Mouse (Mus musculus) midbrain, embryonic 13.5 days (tissue): ENCODE measurements around the gene Tgm7. TPM values are rescaled to one million over a fixed set of nuclear protein-coding genes. Genes with fewer than 3 reads are reported as not detected.

Source experiments
- ATAC-seq: fragments of 200-750 bp; cut with Nextera tagmentation; 2 replicates; pipeline ENCODE4 v1.8.0; 2017; ENCODE audit warnings: mild to moderate bottlenecking, moderate TSS enrichment, moderate library complexity
- H3K27ac ChIP-seq: fragments of 300-500 bp; sonication (generic); 2 replicates; pipeline ENCODE4 v1.5.1; 2015; ENCODE audit warnings: inconsistent platforms, mild to moderate bottlenecking, moderate library complexity
- H3K27me3 ChIP-seq: fragments of 300-500 bp; sonication (generic); 2 replicates; pipeline ENCODE4 v1.6.1; 2015; ENCODE audit warnings: mild to moderate bottlenecking, inconsistent platforms
- H3K36me3 ChIP-seq: fragments of 300-500 bp; sonication (generic); 2 replicates; pipeline ENCODE4 v1.6.1; 2015; ENCODE audit warnings: mild to moderate bottlenecking, inconsistent platforms
- H3K4me1 ChIP-seq: fragments of 300-500 bp; sonication (generic); replicated peaks from 2 replicates; pipeline ENCODE4 v1.6.1; 2015; ENCODE audit warnings: inconsistent platforms
- H3K4me2 ChIP-seq: fragments of 300-500 bp; sonication (generic); replicated peaks from 2 replicates; pipeline ENCODE4 v1.6.1; 2015; ENCODE audit warnings: moderate library complexity, mild to moderate bottlenecking, inconsistent platforms
- H3K4me3 ChIP-seq: fragments of 300-500 bp; sonication (generic); replicated peaks from 2 replicates; pipeline ENCODE4 v1.5.1; 2015; ENCODE audit warnings: mild to moderate bottlenecking, inconsistent platforms
- H3K9ac ChIP-seq: fragments of 300-500 bp; sonication (generic); replicated peaks from 2 replicates; pipeline ENCODE4 v1.6.1; 2015; ENCODE audit warnings: mild to moderate bottlenecking, inconsistent platforms
- H3K9me3 ChIP-seq: fragments of 300-500 bp; sonication (generic); 2 replicates; pipeline ENCODE4 v1.6.1; 2016; ENCODE audit warnings: mild to moderate bottlenecking, inconsistent platforms
- WGBS: fragments of 180-500 bp; shearing (Covaris S2); methylation state at CpG from one replicate; pipeline ENCODE4 v1.1.7; 2015; 5-methylcytosine and 5-hydroxymethylcytosine counted together
- polyA plus RNA-seq: library from polyadenylated mRNA; unstranded; fragments of >200 nt; fragmentation: Nextera tagmentation; extraction: Ambion mirVana; gene quantifications from 2 replicates; pipeline ENCODE4 v1.2.1, GENCODE M21; 2015

The Tgm7 gene
- not detected in 2 replicates for polyA plus RNA-seq

- ATAC-seq: no peak
- Histone ChIP-seq H3K4me3 (no peak within 1 kb of the TSS), H3K4me2 (no peak within 1 kb of the TSS), H3K4me1 (no peaks in the 10 kb centered on the region), H3K9ac (no peak within 1 kb of the TSS), H3K9me3 (no peaks in the 10 kb centered on the region), H3K36me3 (no peaks in the 10 kb centered on the region), H3K27me3 (no peaks in the 10 kb centered on the region), H3K27ac (no peak within 1 kb of the TSS)
- 91% methylated on average over 4 of the region's 4 CpGs for WGBS
Observed at GRCm38 (mm10) chr2:121109695-121110094, at the start of gene Tgm7. Gene Tgm7, minus strand, starts transcription at chr2:121109795.

GRCm38 (mm10) chr2:121153100-121153499, 43.5 kb upstream of the Tgm7 start:
- H3K27me3 ChIP-seq: no peaks in the 10 kb centered on the region
- no peak overlapping the region for H3K27ac ChIP-seq
- H3K9me3 ChIP-seq: no peaks in the 10 kb centered on the region
- no peaks in the 10 kb centered on the region for H3K4me1 ChIP-seq
- H3K9ac ChIP-seq: no peak overlapping the region
- ATAC-seq: no peak
- no peak overlapping the region for H3K4me2 ChIP-seq
- H3K36me3 ChIP-seq: peaks cover 52% of the 10 kb centered on the region
- no peak overlapping the region for H3K4me3 ChIP-seq
- 90% methylated on average over 3 of the region's 3 CpGs for WGBS

GRCm38 (mm10) chr2:121149679-121150078, 40.1 kb upstream of the Tgm7 start:
- WGBS: 88% methylated on average over 5 of the region's 5 CpGs

GRCm38 (mm10) chr2:121142415-121142814, 32.8 kb upstream of the Tgm7 start:
- Histone ChIP-seq H3K4me1 (peaks cover 40% of the 10 kb centered on the region), H3K9ac (no peak overlapping the region), H3K4me2 (no peak overlapping the region), H3K4me3 (no peak overlapping the region), H3K27me3 (no peaks in the 10 kb centered on the region), H3K9me3 (no peaks in the 10 kb centered on the region), H3K36me3 (peaks cover 38% of the 10 kb centered on the region), H3K27ac (no peak overlapping the region)
- no peak for ATAC-seq
- WGBS: 48% methylated on average over 2 of the region's 2 CpGs

More at GRCm38 (mm10) chr2:121149679-121150078, 40.1 kb upstream of the Tgm7 start:
- H3K4me1 ChIP-seq: no peaks in the 10 kb centered on the region
- H3K27ac ChIP-seq: no peak overlapping the region
- no peak overlapping the region for H3K9ac ChIP-seq
- H3K27me3 ChIP-seq: no peaks in the 10 kb centered on the region
- H3K4me3 ChIP-seq: no peak overlapping the region
- H3K36me3 ChIP-seq: peaks cover 50% of the 10 kb centered on the region
- no peak for ATAC-seq
- no peaks in the 10 kb centered on the region for H3K9me3 ChIP-seq
- H3K4me2 ChIP-seq: no peak overlapping the region

GRCm38 (mm10) chr2:121141216-121142035, 31.8 kb upstream of the Tgm7 start:
- ATAC-seq: no peak
- no peaks in the 10 kb centered on the region for H3K9me3 ChIP-seq
- 76% methylated on average over 16 of the region's 16 CpGs for WGBS

GRCm38 (mm10) chr2:121140018-121140882, 30.7 kb upstream of the Tgm7 start, which contains the start of the genes Adal and Lcmt2:
Gene Adal, plus strand, starts transcription at chr2:121140428.
Gene Lcmt2, minus strand, starts transcription at chr2:121140653.
- no peaks in the 10 kb centered on the region for H3K27me3 ChIP-seq
- H3K36me3 ChIP-seq: peaks cover 32% of the 10 kb centered on the region
- peaks cover 41% of the 10 kb centered on the region for H3K4me1 ChIP-seq
- H3K9ac ChIP-seq: peak within 1 kb of the TSS; percentile 85
- H3K4me2 ChIP-seq: peak within 1 kb of the TSS; percentile 83
- H3K4me3 ChIP-seq: peak within 1 kb of the TSS; percentile 79
- WGBS: under 1% methylated on average over 87 of the region's 87 CpGs
- peak within 1 kb of the TSS; percentile 97 for H3K27ac ChIP-seq
- no peaks in the 10 kb centered on the region for H3K9me3 ChIP-seq
- peak; percentile 96 for ATAC-seq

More at GRCm38 (mm10) chr2:121141216-121142035, 31.8 kb upstream of the Tgm7 start:
- Histone ChIP-seq H3K27ac (peak overlapping the region; percentile 97), H3K4me3 (peak overlapping the region; percentile 79), H3K9ac (peak overlapping the region; percentile 85), H3K4me2 (peak overlapping the region; percentile 83), H3K27me3 (no peaks in the 10 kb centered on the region), H3K36me3 (peaks cover 33% of the 10 kb centered on the region), H3K4me1 (peaks cover 41% of the 10 kb centered on the region)

GRCm38 (mm10) chr2:121139266-121140017, 29.8 kb upstream of the Tgm7 start:
- H3K9ac ChIP-seq: peak overlapping the region; percentile 85
- H3K4me2 ChIP-seq: peak overlapping the region; percentile 83
- H3K4me3 ChIP-seq: peak overlapping the region; percentile 79
- no peak; the same call in 1 of the 2 replicates for ATAC-seq
- WGBS: 51% methylated on average over 29 of the region's 29 CpGs
- H3K9me3 ChIP-seq: no peaks in the 10 kb centered on the region
- H3K27ac ChIP-seq: peak overlapping the region; percentile 97
- peaks cover 31% of the 10 kb centered on the region for H3K36me3 ChIP-seq
- peaks cover 41% of the 10 kb centered on the region for H3K4me1 ChIP-seq
- H3K27me3 ChIP-seq: no peaks in the 10 kb centered on the region

- Histone ChIP-seq H3K9ac (no peak overlapping the region), H3K36me3 (peaks cover 22% of the 10 kb centered on the region), H3K4me2 (no peak overlapping the region), H3K4me1 (peaks cover 40% of the 10 kb centered on the region), H3K27ac (no peak overlapping the region), H3K4me3 (no peak overlapping the region), H3K9me3 (no peaks in the 10 kb centered on the region), H3K27me3 (no peaks in the 10 kb centered on the region)
- ATAC-seq: no peak
- WGBS: 96% methylated on average over 4 of the region's 4 CpGs
Observed at GRCm38 (mm10) chr2:121137371-121137770, 27.8 kb upstream of the Tgm7 start.

GRCm38 (mm10) chr2:121132822-121133221, 23.2 kb upstream of the Tgm7 start:
- no peak overlapping the region for H3K4me3 ChIP-seq
- no peak overlapping the region for H3K9ac ChIP-seq
- 67% methylated on average over 1 of the region's 1 CpGs for WGBS
- no peak for ATAC-seq
- H3K9me3 ChIP-seq: no peaks in the 10 kb centered on the region
- no peak overlapping the region for H3K4me2 ChIP-seq
- no peak overlapping the region for H3K27ac ChIP-seq
- peaks cover 11% of the 10 kb centered on the region for H3K36me3 ChIP-seq
- no peaks in the 10 kb centered on the region for H3K27me3 ChIP-seq
- peaks cover 5% of the 10 kb centered on the region for H3K4me1 ChIP-seq

- 73% methylated on average over 9 of the region's 9 CpGs for WGBS
- no peak overlapping the region for H3K4me2 ChIP-seq
- H3K27me3 ChIP-seq: no peaks in the 10 kb centered on the region
- no peak overlapping the region for H3K4me3 ChIP-seq
- H3K36me3 ChIP-seq: no peaks in the 10 kb centered on the region
- no peak for ATAC-seq
- H3K9ac ChIP-seq: no peak overlapping the region
- H3K27ac ChIP-seq: no peak overlapping the region
- H3K9me3 ChIP-seq: no peaks in the 10 kb centered on the region
- no peaks in the 10 kb centered on the region for H3K4me1 ChIP-seq
Observed at GRCm38 (mm10) chr2:121128865-121129620, 19.4 kb upstream of the Tgm7 start.

GRCm38 (mm10) chr2:121127536-121127935, 17.9 kb upstream of the Tgm7 start:
- H3K4me3 ChIP-seq: no peak overlapping the region
- no peaks in the 10 kb centered on the region for H3K36me3 ChIP-seq
- ATAC-seq: no peak

More at GRCm38 (mm10) chr2:121127536-121127935, 17.9 kb upstream of the Tgm7 start:
- no peaks in the 10 kb centered on the region for H3K27me3 ChIP-seq
- 86% methylated on average over 1 of the region's 1 CpGs for WGBS
- no peak overlapping the region for H3K9ac ChIP-seq
- H3K27ac ChIP-seq: no peak overlapping the region
- H3K4me1 ChIP-seq: no peaks in the 10 kb centered on the region
- no peak overlapping the region for H3K4me2 ChIP-seq
- no peaks in the 10 kb centered on the region for H3K9me3 ChIP-seq
